Mouse (Mus musculus) megakaryocyte, adult 5-6 weeks (primary cell): ENCODE data around the gene Fads2. TPM values are rescaled to one million over a fixed set of nuclear protein-coding genes. Genes with fewer than 3 reads are reported as not detected.
A peak's percentile ranks its signal among the peaks of the same experiment; 100 is the strongest.

Source experiments
- ATAC-seq: 2 replicates; pipeline ENCODE4 v1.8.0; 2016; ENCODE audit warnings: mild to moderate bottlenecking, inconsistent platforms; ENCODE audit not compliant: poor library complexity, severe bottlenecking
- total RNA-seq, 2 experiments: library from RNA; stranded (forward) in 1 of 2; stranded (reverse) in 1 of 2; fragments of 153-499, 151-499 nt in 1 of 2; fragments of 221-1000, 200-1000 nt in 1 of 2; gene quantifications; 2 replicates each; pipeline versions ENCODE4 v1.2.3 to v1.2.4; 2015 to 2017

The Fads2 gene
- total RNA-seq, 2 experiments from 2014 or later = 4.3 to 7.6 TPM

GRCm38 (mm10) chr19:10062862-10063261 is 38.7 kb downstream of the Fads2 start:
- no peak for ATAC-seq

DNA sequence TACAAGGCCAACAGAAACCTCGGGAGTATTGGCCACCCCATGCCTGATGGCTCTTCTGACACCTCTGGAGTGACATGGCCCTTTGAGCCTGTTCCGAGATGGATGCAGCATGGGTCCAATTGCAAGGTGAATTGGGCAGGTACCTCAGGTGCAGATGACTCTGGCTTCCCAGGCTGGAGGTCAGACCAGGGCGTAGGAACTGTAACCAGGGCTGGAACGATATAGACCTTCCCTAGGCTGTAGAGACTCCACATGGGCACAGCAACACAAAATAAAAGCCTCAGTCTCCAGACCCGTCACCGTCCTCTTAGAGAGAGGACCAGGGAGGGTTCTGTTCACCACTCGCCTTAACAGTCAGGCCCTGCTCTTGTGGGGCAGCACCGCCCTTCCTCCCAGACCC is 39.3 kb downstream of the Fads2 start:
- ATAC-seq = no peak

DNA sequence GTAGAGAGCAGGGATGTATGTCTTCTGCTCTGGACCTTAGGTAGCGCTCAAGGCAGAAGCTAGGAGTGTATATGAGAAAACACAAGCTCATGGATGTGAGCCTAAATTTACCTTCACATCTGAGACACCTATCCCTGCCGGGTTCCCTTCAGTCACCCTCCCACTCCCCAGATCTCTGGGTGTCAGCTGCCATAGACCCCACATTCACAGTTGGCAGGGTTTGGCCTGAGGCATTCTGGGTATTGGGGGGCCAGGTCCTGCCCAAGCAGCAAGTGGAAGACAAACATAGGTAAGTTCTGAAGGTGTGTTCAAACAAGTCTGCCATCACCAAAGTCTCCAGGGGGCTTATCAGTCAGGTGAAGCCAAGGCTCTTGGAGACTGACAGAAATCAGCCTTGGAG is 39.9 kb downstream of the Fads2 start:
- ATAC-seq = no peak

DNA sequence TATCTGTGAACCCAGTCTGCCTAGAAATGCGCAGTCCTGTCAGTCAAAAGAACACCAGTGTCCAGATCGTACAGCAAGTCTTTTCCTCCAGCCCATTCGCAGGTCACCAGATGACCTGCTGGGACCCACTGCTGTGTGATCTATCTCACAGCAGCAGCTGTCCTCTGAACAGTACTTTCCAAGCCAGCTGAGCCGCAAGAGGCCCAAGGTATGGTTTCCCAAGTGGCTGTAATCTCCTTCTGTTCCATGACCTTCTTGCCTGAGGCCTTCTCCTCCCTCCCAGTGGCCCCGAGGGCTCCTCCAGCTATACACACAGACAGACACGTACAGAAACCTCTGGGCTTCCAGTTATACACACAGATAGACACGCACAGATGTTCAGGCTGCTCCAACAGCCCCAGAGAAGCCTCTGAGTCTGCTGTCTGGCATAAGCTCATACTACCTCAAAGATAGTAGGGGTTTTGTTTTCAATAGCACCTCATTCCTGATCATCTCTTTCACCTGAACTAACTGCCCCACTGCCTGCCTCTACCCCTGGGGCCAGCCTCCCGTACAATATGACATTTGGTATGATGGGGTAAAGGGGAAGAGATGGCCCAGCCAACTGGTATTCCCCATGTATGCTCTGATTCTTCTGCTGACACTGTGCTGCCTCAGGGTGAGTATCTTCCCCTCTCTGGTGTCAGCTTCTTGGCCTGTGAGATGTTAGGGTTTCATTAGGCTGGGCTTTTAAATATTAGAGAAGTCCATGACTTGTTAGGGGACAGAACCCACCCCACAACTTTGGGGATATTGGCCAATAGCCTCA is 40.6 kb downstream of the Fads2 start:
- ATAC-seq = no peak

DNA sequence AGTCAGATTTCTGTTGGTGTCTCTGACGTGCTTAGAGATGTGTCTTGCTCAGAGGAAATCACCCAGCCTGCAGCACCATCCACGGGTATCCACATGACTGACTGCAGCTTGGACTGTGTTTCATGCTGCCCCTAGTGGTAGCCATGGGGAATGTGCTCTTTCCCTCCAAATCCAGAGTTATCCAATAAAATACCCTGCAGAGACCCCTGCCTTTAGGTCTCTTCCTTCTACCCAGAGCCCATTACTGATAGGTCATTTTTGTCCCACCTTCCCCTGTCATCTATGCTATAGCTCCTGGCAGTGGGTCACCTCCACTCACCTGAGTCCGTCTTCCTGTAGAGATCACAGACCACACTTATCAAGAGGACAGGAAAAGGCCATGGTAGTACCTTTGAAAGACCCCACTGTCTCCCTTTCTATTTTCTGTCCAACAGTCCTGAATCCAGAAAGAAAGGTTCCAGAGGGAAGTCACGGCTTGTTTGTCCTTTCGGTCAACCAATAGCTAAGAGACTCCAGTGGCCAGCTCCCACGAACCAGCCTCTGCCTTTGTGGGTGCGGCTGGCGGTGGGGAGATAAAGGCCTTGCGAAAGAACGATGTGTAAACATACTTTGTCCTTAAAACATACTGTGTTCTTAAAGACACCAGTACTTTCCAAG is 41.5 kb downstream of the Fads2 start:
- peak; percentile 67 for ATAC-seq

DNA sequence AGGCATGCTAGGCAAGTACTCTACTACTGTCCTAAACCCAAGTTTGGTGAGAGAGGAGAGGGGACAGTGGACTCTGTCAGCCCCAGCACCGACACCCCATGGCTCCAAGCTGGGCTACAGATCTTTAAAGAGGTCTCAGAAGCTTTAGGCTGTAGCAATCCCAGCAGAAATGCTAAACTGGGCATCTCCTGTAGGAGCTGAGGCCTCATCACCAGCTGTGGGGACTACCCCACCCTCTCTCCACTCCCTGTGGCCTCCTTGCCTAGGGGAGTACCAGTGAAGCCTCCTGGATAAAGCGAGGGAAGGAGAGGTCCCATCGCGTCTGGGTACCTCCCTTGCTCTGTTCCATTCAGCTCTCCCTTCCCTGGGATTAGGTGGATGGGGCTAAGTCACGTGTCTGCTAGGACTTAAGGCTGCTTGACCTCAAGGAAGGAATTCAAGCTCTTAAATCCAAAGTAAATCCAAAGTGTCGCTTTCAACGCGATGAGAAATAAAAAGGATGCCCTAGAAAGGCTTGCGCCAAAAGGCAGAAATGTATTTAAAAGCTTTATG is 42.6 kb downstream of the Fads2 start:
- no peak for ATAC-seq

DNA sequence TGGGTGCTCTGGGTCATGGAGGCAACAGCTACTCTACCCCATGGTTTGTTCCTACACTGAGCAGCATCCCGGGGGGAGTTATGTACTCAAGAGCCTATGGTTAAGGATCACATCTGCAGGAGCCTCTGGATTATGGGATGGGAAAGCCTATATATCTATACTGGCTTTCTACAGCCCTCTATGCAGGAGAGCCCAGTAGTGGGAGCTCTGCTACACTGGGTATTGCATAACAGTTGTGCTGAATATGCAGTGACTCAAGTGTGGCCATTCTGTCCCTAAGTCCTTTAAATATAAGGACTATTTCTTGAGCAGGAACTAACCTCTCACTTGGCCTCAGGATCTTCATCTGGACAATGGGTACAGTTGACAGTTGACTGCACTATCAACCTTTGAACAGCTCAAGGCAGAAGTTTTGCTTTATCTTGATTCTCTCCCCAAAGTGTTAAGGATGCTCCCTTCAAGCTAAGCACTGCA is 43.2 kb downstream of the Fads2 start:
- ATAC-seq = no peak

DNA sequence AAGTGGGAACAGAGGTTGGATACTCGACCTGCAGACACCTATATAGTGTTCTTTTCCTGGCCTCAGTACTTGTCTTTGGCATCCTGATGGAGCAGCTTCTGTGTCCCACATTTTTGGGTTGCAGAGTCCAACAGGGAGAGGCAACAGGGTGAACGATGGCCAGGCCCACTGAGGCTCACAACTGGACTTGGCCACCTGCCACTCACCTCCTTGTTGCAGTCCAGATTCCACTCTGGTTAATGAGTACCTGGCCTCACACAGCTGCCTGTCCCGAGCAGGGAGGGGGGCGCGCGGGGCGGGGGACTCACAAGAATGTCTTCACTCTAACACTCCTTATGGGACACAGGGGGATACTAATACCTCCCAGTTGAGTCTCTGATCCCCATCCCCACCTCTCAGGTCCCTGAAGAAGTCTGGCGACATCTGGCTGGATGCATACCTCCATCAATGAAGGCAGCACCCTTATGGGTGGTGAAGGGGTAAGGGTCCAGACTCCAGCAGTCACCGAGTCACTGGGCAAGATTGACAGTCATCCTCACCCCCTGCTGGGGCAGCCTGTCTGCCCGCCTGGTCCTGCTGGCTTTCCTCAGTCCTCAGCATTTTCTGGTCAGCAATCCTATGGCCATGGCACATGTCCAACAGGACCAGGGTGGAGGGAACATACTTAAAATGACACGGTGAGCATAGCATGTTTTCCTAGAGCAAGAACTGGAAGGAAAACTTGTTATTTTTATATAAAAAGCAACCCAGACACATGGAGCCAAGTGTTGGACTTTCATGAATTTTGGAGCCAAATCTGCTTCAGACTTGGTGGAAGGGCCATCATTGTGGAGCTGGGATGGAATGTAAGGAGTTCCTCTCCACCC is 43.8 kb downstream of the Fads2 start:
- no peak for ATAC-seq

GRCm38 (mm10) chr19:10056686-10057085 is 44.9 kb downstream of the Fads2 start:
- ATAC-seq = no peak

DNA sequence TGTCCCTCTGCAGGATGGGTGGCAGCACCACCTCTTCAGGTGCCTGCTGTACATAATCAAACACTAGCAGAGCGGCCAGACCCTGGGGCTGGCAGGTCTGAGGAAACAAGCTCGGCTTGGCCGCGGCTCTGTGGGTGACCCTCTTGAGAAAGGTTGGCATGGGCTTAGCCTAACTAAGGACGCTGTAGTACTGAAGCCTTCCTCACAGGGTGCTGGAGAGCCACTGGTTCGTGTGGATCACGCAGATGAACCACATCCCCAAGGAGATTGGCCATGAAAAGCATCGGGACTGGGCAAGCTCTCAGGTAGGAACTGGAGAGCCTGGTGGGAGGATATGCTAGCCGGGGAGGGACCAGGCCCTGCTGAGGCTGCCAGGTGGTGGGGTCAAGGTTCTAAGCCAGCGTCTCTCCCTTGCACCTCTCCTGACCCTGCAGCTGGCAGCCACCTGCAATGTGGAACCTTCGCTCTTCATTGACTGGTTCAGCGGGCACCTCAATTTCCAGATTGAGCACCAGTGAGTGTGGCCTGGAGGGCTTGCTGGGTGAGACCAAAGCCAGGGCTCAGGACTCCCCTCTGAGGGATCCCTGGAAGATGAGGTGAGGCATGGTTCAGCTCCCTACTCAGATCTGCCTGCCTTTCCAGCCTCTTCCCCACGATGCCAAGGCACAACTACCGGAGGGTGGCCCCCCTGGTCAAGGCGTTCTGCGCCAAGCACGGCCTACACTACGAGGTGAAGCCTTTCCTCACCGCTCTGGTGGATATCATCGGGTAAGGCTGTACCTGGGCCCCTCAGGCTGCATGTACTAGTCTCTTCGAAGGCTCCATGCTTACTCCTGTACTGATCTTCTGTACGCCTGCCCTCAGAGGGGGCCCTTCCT is 45.5 kb downstream of the Fads2 start:
- no peak for ATAC-seq

- ATAC-seq = no peak
Measured at GRCm38 (mm10) chr19:10055261-10055660, 46.3 kb downstream of the Fads2 start.

GRCm38 (mm10) chr19:10054361-10055075 is 47.0 kb downstream of the Fads2 start:
- no peak for ATAC-seq

- no peak for ATAC-seq
Measured at GRCm38 (mm10) chr19:10053692-10054260, 47.8 kb downstream of the Fads2 start.

DNA sequence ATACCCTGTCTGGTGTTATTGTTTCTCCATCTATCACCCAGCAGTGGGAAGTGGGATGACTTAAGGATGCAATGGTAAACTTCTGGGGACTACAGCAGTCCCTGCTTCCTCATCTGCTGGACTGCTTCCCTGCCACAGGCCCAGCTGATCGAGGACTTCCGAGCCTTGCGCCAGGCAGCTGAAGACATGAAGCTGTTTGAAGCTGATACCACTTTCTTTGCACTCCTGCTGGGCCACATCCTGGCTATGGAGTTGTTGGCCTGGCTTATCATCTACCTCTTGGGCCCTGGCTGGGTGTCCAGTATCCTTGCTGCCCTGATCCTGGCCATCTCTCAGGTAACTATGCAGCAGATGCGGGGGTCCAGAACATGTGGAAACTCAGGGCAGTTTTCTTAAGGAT is 48.8 kb downstream of the Fads2 start:
- no peak for ATAC-seq

DNA sequence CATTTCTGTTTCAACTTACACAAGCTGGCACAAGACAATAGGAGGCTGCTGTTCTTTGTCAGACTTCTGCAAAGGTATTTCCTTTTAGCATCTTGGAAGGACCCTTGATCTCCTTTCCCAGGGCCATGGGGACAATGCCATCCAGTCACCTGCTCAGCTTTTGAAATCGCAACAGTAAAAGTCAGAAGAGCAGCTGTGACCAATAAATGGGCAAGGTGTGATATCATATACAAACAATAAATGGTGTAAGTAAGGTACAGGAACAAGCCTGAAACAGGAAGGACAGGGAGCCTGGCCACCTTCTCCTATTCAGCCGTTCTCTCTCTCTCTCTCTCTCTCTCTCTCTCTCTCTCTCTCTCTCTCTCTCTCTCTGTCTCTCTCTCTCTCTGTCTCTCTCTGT is 51.1 kb downstream of the Fads2 start:
- no peak for ATAC-seq

DNA sequence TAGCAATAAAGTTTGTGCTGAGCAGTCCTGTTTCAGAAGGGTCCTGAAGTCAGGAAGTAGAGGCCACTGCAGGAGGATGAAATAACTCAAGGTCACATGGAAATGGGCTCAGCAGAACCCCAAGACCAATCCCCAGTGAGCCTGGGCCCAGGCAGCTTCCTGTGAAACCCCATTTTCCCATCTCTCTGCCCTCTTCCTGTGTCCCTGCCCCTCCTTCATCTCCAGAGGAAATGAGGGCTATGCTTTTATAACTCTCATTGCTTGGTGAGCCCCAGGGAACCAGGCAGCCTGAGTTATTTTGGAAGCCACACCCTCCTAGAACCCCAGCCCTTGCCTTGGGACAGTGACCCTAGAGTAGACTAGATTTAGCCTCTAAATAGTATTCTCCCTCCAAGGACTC is 52.0 kb downstream of the Fads2 start:
- ATAC-seq = no peak

DNA sequence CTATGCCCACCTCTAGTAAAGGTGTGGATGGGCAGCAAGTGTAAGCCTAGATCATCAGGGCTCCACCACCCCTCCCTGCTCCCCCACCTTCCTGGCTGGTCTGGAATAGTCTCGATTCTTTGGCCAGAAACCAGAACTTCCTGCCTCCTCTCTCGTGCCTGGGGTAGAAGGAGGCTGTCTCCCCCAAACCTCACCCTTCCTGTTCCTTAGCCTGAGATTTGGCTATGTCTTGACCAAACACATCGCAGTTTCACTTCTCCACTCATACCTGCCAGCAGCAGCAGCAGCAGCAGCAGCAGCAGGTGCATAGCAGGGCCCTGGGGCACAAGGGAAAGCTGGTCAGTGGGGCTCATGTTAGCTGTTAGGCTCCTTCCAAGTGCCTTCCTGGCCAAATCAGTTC is 54.6 kb downstream of the Fads2 start:
- ATAC-seq = peak; percentile 62

DNA sequence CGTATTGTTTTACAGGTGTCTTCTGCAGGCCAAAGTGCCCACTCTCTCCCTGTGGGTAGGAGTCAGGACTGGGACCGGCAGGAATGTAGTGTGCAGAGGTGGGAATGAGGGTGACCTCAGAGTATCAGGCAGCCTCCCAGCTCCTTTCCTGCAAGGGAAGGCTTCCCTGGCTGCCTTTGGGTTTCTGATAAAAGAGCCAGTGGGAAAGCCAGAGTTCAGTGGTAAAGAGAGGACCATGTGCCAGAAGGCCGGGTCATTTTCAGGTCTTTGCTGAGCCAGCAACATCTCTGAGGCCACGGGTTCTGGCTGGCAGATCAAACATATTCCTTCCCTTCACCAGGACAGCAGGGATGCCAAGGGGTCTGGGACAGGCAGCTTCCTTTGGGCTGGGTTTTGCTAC is 55.2 kb downstream of the Fads2 start:
- no peak for ATAC-seq

- no peak for ATAC-seq
Measured at GRCm38 (mm10) chr19:10045707-10046106, 55.8 kb downstream of the Fads2 start.
